Mouse (Mus musculus) hindbrain, embryonic 13.5 days (tissue): Measurements from ENCODE around the gene Sucla2. TPM values are rescaled to one million over a fixed set of nuclear protein-coding genes. Genes with fewer than 3 reads are reported as not detected.
"Not testable (repeated sequence)": the region's sequence is repeated elsewhere in the genome, so short reads cannot be mapped to it uniquely, and the experiment has no call there.

ENCODE experiments used
- ATAC-seq: fragments of 200-750 bp; cut with Nextera tagmentation; 2 replicates; pipeline ENCODE4 v1.8.0; 2017; ENCODE audit warnings: moderate TSS enrichment; ENCODE audit not compliant: low FRiP score
- H3K27ac ChIP-seq: fragments of 300-500 bp; sonication (generic); 2 replicates; pipeline ENCODE4 v1.5.1; 2015; ENCODE audit warnings: inconsistent platforms, mild to moderate bottlenecking, moderate library complexity
- H3K27me3 ChIP-seq: fragments of 300-500 bp; sonication (generic); 2 replicates; pipeline ENCODE4 v1.6.1; 2015; ENCODE audit warnings: mild to moderate bottlenecking, inconsistent platforms
- H3K36me3 ChIP-seq: fragments of 300-500 bp; sonication (generic); 2 replicates; pipeline ENCODE4 v1.6.1; 2015; ENCODE audit warnings: mild to moderate bottlenecking, inconsistent platforms
- H3K4me1 ChIP-seq: fragments of 300-500 bp; sonication (generic); replicated peaks from 2 replicates; pipeline ENCODE4 v1.6.1; 2015; ENCODE audit warnings: inconsistent platforms
- H3K4me2 ChIP-seq: fragments of 300-500 bp; sonication (generic); 2 replicates; pipeline ENCODE4 v1.6.1; 2015; ENCODE audit warnings: inconsistent platforms, mild to moderate bottlenecking, moderate library complexity
- H3K4me3 ChIP-seq: fragments of 300-500 bp; sonication (generic); 2 replicates; pipeline ENCODE4 v1.5.1; 2015; ENCODE audit warnings: mild to moderate bottlenecking, inconsistent platforms
- H3K9ac ChIP-seq: fragments of 300-500 bp; sonication (generic); 2 replicates; pipeline ENCODE4 v1.6.1; 2015; ENCODE audit warnings: mild to moderate bottlenecking, inconsistent platforms
- H3K9me3 ChIP-seq: fragments of 300-500 bp; sonication (generic); 2 replicates; pipeline ENCODE4 v1.6.1; 2016; ENCODE audit warnings: inconsistent platforms
- WGBS: fragments of 180-500 bp; shearing (Covaris S2); methylation state at CpG from one replicate; pipeline ENCODE4 v1.1.7; 2015; 5-methylcytosine and 5-hydroxymethylcytosine counted together
- polyA plus RNA-seq: library from polyadenylated mRNA; unstranded; fragments of >200 nt; fragmentation: Nextera tagmentation; extraction: Ambion mirVana; gene quantifications from 2 replicates; pipeline ENCODE4 v1.2.1, GENCODE M21; 2015

Gene Sucla2
- polyA plus RNA-seq, 1 experiment from 2014 or later = 123 TPM

GRCm38 (mm10) chr14:73574053-73574452, 48.9 kb downstream of the Sucla2 start:
- Histone ChIP-seq H3K4me3 (no peak overlapping the region), H3K36me3 (peaks cover 43% of the 10 kb centered on the region), H3K27me3 (no peaks in the 10 kb centered on the region), H3K4me2 (no peak overlapping the region), H3K4me1 (no peaks in the 10 kb centered on the region), H3K9me3 (no peaks in the 10 kb centered on the region), H3K27ac (no peak overlapping the region), H3K9ac (no peak overlapping the region)
- no peak for ATAC-seq
- WGBS = 94% methylated on average over 5 of the region's 5 CpGs

GRCm38 (mm10) chr14:73576336-73576735, 51.2 kb downstream of the Sucla2 start:
- no peak overlapping the region for H3K4me3 ChIP-seq
- no peak for ATAC-seq
- no peaks in the 10 kb centered on the region for H3K9me3 ChIP-seq
- no peak overlapping the region for H3K4me2 ChIP-seq
- peaks cover 47% of the 10 kb centered on the region for H3K36me3 ChIP-seq
- H3K9ac ChIP-seq = no peak overlapping the region
- H3K4me1 ChIP-seq = no peaks in the 10 kb centered on the region
- no peaks in the 10 kb centered on the region for H3K27me3 ChIP-seq
- H3K27ac ChIP-seq = no peak overlapping the region

DNA sequence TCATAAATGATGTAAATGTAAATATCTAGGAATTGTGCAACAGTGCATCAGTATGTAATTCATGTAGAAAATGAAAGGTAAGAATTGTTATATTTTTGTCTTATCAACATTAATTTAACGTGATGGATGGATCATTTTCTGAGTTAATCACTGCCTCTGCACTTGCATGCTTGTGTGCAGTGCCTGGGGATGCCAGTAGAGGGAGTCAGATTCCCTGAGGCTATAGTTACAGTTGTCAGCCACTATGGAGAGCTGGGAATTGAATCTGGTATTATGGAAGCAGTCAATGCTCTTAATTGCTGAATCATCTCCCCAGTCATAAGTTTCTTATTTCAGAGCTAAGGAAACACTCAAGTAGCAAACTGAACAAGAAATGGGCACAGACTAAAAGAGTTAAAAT, 63.0 kb downstream of the Sucla2 start:
- no peak overlapping the region for H3K4me3 ChIP-seq
- no peaks in the 10 kb centered on the region for H3K4me1 ChIP-seq
- H3K27ac ChIP-seq = no peak overlapping the region
- no peak overlapping the region for H3K9ac ChIP-seq
- ATAC-seq = no peak
- 81% methylated on average over 1 of the region's 1 CpGs for WGBS
- no peaks in the 10 kb centered on the region for H3K27me3 ChIP-seq
- no peaks in the 10 kb centered on the region for H3K9me3 ChIP-seq
- H3K36me3 ChIP-seq = peaks cover 44% of the 10 kb centered on the region
- H3K4me2 ChIP-seq = no peak overlapping the region

- H3K27me3 ChIP-seq = no peaks in the 10 kb centered on the region
- H3K27ac ChIP-seq = no peak overlapping the region
- 86% methylated on average over 1 of the region's 1 CpGs for WGBS
- no peaks in the 10 kb centered on the region for H3K4me1 ChIP-seq
- H3K9ac ChIP-seq = no peak overlapping the region
- H3K4me2 ChIP-seq = no peak overlapping the region
- H3K4me3 ChIP-seq = no peak overlapping the region
- H3K9me3 ChIP-seq = no peaks in the 10 kb centered on the region
- H3K36me3 ChIP-seq = peaks cover 63% of the 10 kb centered on the region
- no peak for ATAC-seq
These were observed 67.0 kb downstream of the Sucla2 start for GRCm38 (mm10) chr14:73592166-73592565.

- no peak for ATAC-seq
- Histone ChIP-seq H3K4me2 (no peak overlapping the region), H3K4me3 (no peak overlapping the region), H3K4me1 (no peaks in the 10 kb centered on the region), H3K27ac (no peak overlapping the region), H3K9me3 (0 out of 2 replicates have a peak, but pooled peaks cover 7% of the 10 kb centered on the region), H3K36me3 (peaks cover 64% of the 10 kb centered on the region), H3K27me3 (no peaks in the 10 kb centered on the region), H3K9ac (no peak overlapping the region)
- WGBS = 88% methylated on average over 8 of the region's 8 CpGs
These were observed 74.6 kb downstream of the Sucla2 start for GRCm38 (mm10) chr14:73599720-73600119.

DNA sequence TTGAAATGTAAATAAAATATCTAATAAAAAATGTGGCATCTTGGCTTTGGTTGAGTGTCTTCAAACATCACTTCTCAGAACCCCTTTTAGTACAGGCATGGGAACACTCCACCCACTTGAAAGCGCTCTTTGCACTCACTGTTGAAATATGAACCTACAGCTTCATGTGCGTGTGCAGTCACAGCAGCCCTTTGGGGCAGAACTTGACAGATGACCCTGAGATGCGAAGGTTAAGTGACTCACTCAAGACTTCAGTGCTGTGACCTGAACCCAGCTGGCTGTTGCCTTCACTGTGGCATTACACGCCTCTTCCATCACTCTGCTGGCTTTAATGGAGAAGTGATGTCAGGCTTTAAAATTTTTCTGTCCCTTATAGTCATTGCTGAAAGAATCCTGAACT, 82.6 kb downstream of the Sucla2 start:
- 63% methylated on average over 4 of the region's 4 CpGs for WGBS
- no peak overlapping the region for H3K4me3 ChIP-seq
- no peak overlapping the region for H3K4me2 ChIP-seq
- no peak overlapping the region for H3K27ac ChIP-seq
- no peak overlapping the region for H3K9ac ChIP-seq
- no peaks in the 10 kb centered on the region for H3K27me3 ChIP-seq
- no peaks in the 10 kb centered on the region for H3K9me3 ChIP-seq
- H3K4me1 ChIP-seq = no peaks in the 10 kb centered on the region
- ATAC-seq = no peak
- peaks cover 27% of the 10 kb centered on the region for H3K36me3 ChIP-seq

GRCm38 (mm10) chr14:73608668-73609481, 83.8 kb downstream of the Sucla2 start:
- no peak overlapping the region for H3K4me3 ChIP-seq
- ATAC-seq = no peak
- WGBS = 67% methylated on average over 11 of the region's 11 CpGs
- H3K4me2 ChIP-seq = no peak overlapping the region
- H3K27me3 ChIP-seq = no peaks in the 10 kb centered on the region
- no peaks in the 10 kb centered on the region for H3K4me1 ChIP-seq
- peaks cover 19% of the 10 kb centered on the region for H3K36me3 ChIP-seq
- H3K27ac ChIP-seq = no peak overlapping the region
- H3K9me3 ChIP-seq = no peaks in the 10 kb centered on the region
- no peak overlapping the region for H3K9ac ChIP-seq

- H3K9me3 ChIP-seq, H3K4me1 ChIP-seq, H3K4me3 ChIP-seq, H3K27me3 ChIP-seq, H3K4me2 ChIP-seq, H3K36me3 ChIP-seq, H3K9ac ChIP-seq, H3K27ac ChIP-seq, ATAC-seq: not testable (repeated sequence)
- WGBS = 77% methylated on average over 1 of the region's 1 CpGs
These were observed 89.8 kb downstream of the Sucla2 start for GRCm38 (mm10) chr14:73614961-73615360.

- H3K4me2 ChIP-seq = no peak overlapping the region
- H3K9ac ChIP-seq = no peak overlapping the region
- WGBS = 88% methylated on average over 3 of the region's 3 CpGs
- H3K9me3 ChIP-seq = peaks cover 5% of the 10 kb centered on the region; the same call in 1 of the 2 replicates
- no peak for ATAC-seq
- H3K27ac ChIP-seq = no peak overlapping the region
- no peaks in the 10 kb centered on the region for H3K4me1 ChIP-seq
- no peak overlapping the region for H3K4me3 ChIP-seq
- H3K36me3 ChIP-seq = no peaks in the 10 kb centered on the region
- no peaks in the 10 kb centered on the region for H3K27me3 ChIP-seq
These were observed 95.8 kb downstream of the Sucla2 start for GRCm38 (mm10) chr14:73620880-73621279.

DNA sequence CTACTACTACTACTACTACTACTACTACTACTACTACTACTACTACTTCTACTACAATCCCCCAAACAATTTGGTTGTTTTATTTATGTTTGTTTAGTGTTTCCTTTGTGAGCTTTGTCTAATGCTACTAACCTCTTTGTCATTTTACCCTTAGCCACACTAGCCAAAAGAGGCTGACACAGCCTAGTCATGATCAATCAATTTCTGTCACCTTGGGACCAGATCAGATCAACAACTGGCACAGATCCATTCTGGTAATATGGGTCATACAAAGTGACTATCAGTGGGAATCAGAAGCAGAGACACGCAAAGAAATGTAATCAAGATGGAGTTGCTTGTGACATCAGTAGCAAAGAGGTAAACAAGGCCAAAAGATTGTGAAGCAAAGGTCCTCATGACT, 97.9 kb downstream of the Sucla2 start:
- H3K9me3 ChIP-seq = peaks cover 5% of the 10 kb centered on the region; the same call in 1 of the 2 replicates
- no peak for ATAC-seq
- WGBS = 94% methylated on average over 1 of the region's 1 CpGs
- H3K27ac ChIP-seq = no peak overlapping the region
- no peak overlapping the region for H3K4me2 ChIP-seq
- H3K36me3 ChIP-seq = no peaks in the 10 kb centered on the region
- no peaks in the 10 kb centered on the region for H3K27me3 ChIP-seq
- no peak overlapping the region for H3K9ac ChIP-seq
- no peak overlapping the region for H3K4me3 ChIP-seq
- H3K4me1 ChIP-seq = no peaks in the 10 kb centered on the region

GRCm38 (mm10) chr14:73625469-73625868, 100.3 kb downstream of the Sucla2 start:
- Histone ChIP-seq H3K4me2 (no peak overlapping the region), H3K4me3 (no peak overlapping the region), H3K27ac (no peak overlapping the region), H3K27me3 (no peaks in the 10 kb centered on the region), H3K9ac (no peak overlapping the region), H3K9me3 (no peaks in the 10 kb centered on the region; the same call in 1 of the 2 replicates), H3K4me1 (no peaks in the 10 kb centered on the region), H3K36me3 (no peaks in the 10 kb centered on the region)
- ATAC-seq = no peak
- 63% methylated on average over 3 of the region's 3 CpGs for WGBS

DNA sequence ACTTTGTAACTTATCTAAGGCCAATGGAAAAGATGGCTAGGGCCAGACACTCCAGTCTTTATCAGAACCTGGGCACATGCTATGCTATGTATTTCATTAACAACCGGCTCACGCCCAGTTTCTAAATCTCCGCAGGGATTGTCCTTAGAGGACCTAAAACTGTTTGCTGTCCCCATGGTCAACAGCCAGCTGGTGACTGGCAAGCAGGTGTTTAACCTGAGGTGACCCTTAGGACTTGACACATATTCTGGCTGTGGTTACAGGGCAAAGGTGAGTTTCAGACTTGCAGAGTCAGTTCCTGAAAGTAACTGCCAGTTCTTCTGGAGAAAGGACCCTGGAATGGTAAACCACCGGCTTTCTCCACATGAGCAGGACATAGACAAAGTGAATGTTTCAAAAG, 106.4 kb downstream of the Sucla2 start:
- no peak overlapping the region for H3K4me2 ChIP-seq
- H3K9ac ChIP-seq = no peak overlapping the region
- no peaks in the 10 kb centered on the region for H3K9me3 ChIP-seq
- H3K27ac ChIP-seq = no peak overlapping the region
- ATAC-seq = no peak
- H3K4me3 ChIP-seq = no peak overlapping the region
- H3K4me1 ChIP-seq = no peaks in the 10 kb centered on the region
- no peaks in the 10 kb centered on the region for H3K27me3 ChIP-seq
- no peaks in the 10 kb centered on the region for H3K36me3 ChIP-seq
- WGBS = 90% methylated on average over 4 of the region's 4 CpGs

DNA sequence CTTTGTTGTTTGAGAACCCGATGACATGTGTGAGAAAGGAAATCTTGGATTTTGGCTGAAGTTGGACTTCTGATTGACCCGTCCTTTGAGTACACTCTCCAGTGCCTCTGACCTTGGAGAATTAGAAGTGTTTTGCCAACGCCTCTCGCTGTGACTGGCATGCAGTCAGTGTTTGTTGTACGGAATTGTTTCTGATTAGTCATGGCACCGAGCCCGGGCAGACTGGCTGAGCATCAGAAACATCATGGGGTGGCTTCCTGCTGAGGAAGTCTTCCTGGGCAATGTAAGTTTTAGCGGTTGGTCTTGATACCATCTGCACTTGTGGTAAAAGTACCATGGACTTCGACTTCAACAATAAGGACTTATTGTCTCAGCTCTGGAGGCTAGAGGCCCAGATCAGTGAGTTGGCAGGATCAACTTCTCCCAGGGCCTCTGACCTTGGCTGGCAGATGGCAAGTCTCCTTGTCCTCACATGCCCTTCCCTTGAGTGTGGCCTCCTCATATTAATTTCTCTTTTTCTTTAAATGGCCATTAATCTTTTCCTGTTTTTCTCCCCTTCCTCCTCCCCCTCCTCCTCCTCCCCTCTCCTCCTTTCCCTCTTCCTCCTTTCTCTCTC, 107.6 kb downstream of the Sucla2 start:
- ATAC-seq = peak; percentile 87
- Histone ChIP-seq H3K27me3 (no peaks in the 10 kb centered on the region), H3K4me2 (no peak overlapping the region), H3K9ac (no peak overlapping the region), H3K27ac (no peak overlapping the region), H3K4me3 (no peak overlapping the region), H3K36me3 (no peaks in the 10 kb centered on the region), H3K4me1 (no peaks in the 10 kb centered on the region), H3K9me3 (no peaks in the 10 kb centered on the region)
- 39% methylated on average over 9 of the region's 9 CpGs for WGBS
